Mouse (Mus musculus): Measurements from ENCODE around the gene Hmg20b. TPM values are rescaled to one million over a fixed set of nuclear protein-coding genes. Genes with fewer than 3 reads are reported as not detected.

Hmg20b gene
- total RNA-seq, 1 experiment: 43.5 TPM

DNA sequence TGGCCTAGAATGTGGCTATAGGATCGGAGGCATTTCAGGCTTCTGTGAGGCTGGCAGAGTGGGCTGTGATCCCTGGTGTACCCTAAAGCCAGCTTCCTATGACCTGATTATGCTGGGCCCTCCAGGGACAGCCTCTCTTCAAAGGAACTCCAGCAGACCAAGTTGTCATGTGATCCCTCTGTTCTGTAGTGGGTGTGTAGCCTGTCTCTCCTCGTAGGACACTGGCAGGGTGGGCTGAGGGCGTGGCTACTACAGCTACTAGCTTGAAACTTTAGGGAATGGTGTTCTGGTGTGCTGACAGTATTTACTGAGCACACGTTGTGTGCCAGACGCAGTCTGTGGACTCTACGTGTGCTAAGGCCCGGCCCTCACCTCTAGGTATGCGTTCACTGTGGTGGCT lies 10.4 kb upstream of the Hmg20b start:
- H3K4me1 ChIP-seq (ENCODE audit: control insufficient read depth in 2 of 2, insufficient read depth in 2 of 2, low read length in 2 of 2, poor library complexity in 1 of 2): peaks cover 8 to 54% of the 10 kb centered on the region in 2 experiments; a peak in 3 of 4 replicates
- H3K9me3 ChIP-seq (ENCODE audit: control insufficient read depth, insufficient read depth, low read depth, low read length): no peaks in the 10 kb centered on the region
- H3K36me3 ChIP-seq (ENCODE audit: control insufficient read depth, insufficient read depth, low read length, poor library complexity, severe bottlenecking): peaks cover 31% of the 10 kb centered on the region; the same call in 1 of the 2 replicates
- no peak overlapping the region for H3K27ac ChIP-seq (ENCODE audit: insufficient read depth, low read depth, low read length, poor library complexity, severe bottlenecking)
- no peak for DNase-seq (ENCODE audit: low read depth, low spot score)
- TF ChIP-seq HCFC1 (IDR thresholded peaks at IDR 0.05; ENCODE audit: borderline replicate concordance, insufficient read depth, low read length) (no peak), ZC3H11A (IDR thresholded peaks at IDR 0.05; ENCODE audit: borderline replicate concordance, low read depth, low read length) (no peak), ZNF384 (IDR thresholded peaks at IDR 0.05; ENCODE audit: low read depth, low read length) (no peak), MAFK (IDR thresholded peaks at IDR 0.05; ENCODE audit: insufficient read depth, low read depth, low read length) (no peak), CHD2 (IDR thresholded peaks at IDR 0.05; ENCODE audit: low read depth, low read length) (no peak)
- peak overlapping the region in 1 of 2 experiments; percentile 28; a peak in 2 of 4 replicates for H3K4me3 ChIP-seq (ENCODE audit: insufficient read depth in 1 of 2, low read depth in 1 of 2, low read length in 2 of 2, poor library complexity in 1 of 2, severe bottlenecking in 1 of 2)
- in situ Hi-C loops (cut with MboI; ENCODE audit: low sequenced_read_pairs in 2 of 2, unreplicated experiment in 2 of 2): no loop called here
- H3K9ac ChIP-seq (ENCODE audit: insufficient read depth, low read depth, low read length, poor library complexity, severe bottlenecking): no peak overlapping the region

GRCm38 (mm10) chr10:81358841-81359240 lies 8.6 kb upstream of the Hmg20b start:
- Histone ChIP-seq H3K36me3 (ENCODE audit: control insufficient read depth, insufficient read depth, low read length, poor library complexity, severe bottlenecking) (peaks cover 29% of the 10 kb centered on the region; the same call in 1 of the 2 replicates), H3K9ac (ENCODE audit: insufficient read depth, low read depth, low read length, poor library complexity, severe bottlenecking) (no peak overlapping the region; the same call in 1 of the 2 replicates), H3K9me3 (ENCODE audit: control insufficient read depth, insufficient read depth, low read depth, low read length) (no peaks in the 10 kb centered on the region), H3K27ac (ENCODE audit: insufficient read depth, low read depth, low read length, poor library complexity, severe bottlenecking) (no peak overlapping the region), H3K4me3 (ENCODE audit: insufficient read depth in 1 of 2, low read depth in 1 of 2, low read length in 2 of 2, poor library complexity in 1 of 2, severe bottlenecking in 1 of 2) (peak overlapping the region in 1 of 2 experiments; percentile 77; a peak in 1 of 4 replicates), H3K4me1 (ENCODE audit: control insufficient read depth in 2 of 2, insufficient read depth in 2 of 2, low read length in 2 of 2, poor library complexity in 1 of 2) (peaks cover 15 to 47% of the 10 kb centered on the region in 2 experiments; a peak in 3 of 4 replicates)
- TF ChIP-seq MAFK (IDR thresholded peaks at IDR 0.05; ENCODE audit: insufficient read depth, low read depth, low read length): no peak
- TF ChIP-seq HCFC1 (IDR thresholded peaks at IDR 0.05; ENCODE audit: borderline replicate concordance, insufficient read depth, low read length): no peak
- no peak for TF ChIP-seq ZNF384 (IDR thresholded peaks at IDR 0.05; ENCODE audit: low read depth, low read length)
- no peak for TF ChIP-seq CHD2 (IDR thresholded peaks at IDR 0.05; ENCODE audit: low read depth, low read length)
- TF ChIP-seq ZC3H11A (IDR thresholded peaks at IDR 0.05; ENCODE audit: borderline replicate concordance, low read depth, low read length): no peak
- no peak for DNase-seq (ENCODE audit: low read depth, low spot score)
- in situ Hi-C loops (cut with MboI; ENCODE audit: low sequenced_read_pairs in 2 of 2, unreplicated experiment in 2 of 2): no loop called here

- DNase-seq (ENCODE audit: low read depth, low spot score): no peak
- H3K9me3 ChIP-seq (ENCODE audit: control insufficient read depth, insufficient read depth, low read depth, low read length): no peaks in the 10 kb centered on the region
- in situ Hi-C loops (cut with MboI; ENCODE audit: low sequenced_read_pairs in 2 of 2, unreplicated experiment in 2 of 2): no loop called here
- H3K4me3 ChIP-seq (ENCODE audit: insufficient read depth in 1 of 2, low read depth in 1 of 2, low read length in 2 of 2, poor library complexity in 1 of 2, severe bottlenecking in 1 of 2): peak overlapping the region; percentile 77 to 79
- peaks cover 24% of the 10 kb centered on the region; the same call in 1 of the 2 replicates for H3K36me3 ChIP-seq (ENCODE audit: control insufficient read depth, insufficient read depth, low read length, poor library complexity, severe bottlenecking)
- H3K4me1 ChIP-seq (ENCODE audit: control insufficient read depth in 2 of 2, insufficient read depth in 2 of 2, low read length in 2 of 2, poor library complexity in 1 of 2): peaks cover 15 to 44% of the 10 kb centered on the region in 2 experiments; a peak in 3 of 4 replicates
- no peak overlapping the region for H3K27ac ChIP-seq (ENCODE audit: insufficient read depth, low read depth, low read length, poor library complexity, severe bottlenecking)
- peak overlapping the region; percentile 83; the same call in 1 of the 2 replicates for H3K9ac ChIP-seq (ENCODE audit: insufficient read depth, low read depth, low read length, poor library complexity, severe bottlenecking)
- TF ChIP-seq HCFC1 (IDR thresholded peaks at IDR 0.05; ENCODE audit: borderline replicate concordance, insufficient read depth, low read length) (no peak), ZNF384 (IDR thresholded peaks at IDR 0.05; ENCODE audit: low read depth, low read length) (no peak), MAFK (IDR thresholded peaks at IDR 0.05; ENCODE audit: insufficient read depth, low read depth, low read length) (no peak), CHD2 (IDR thresholded peaks at IDR 0.05; ENCODE audit: low read depth, low read length) (no peak), ZC3H11A (IDR thresholded peaks at IDR 0.05; ENCODE audit: borderline replicate concordance, low read depth, low read length) (no peak)
Measured at GRCm38 (mm10) chr10:81358209-81358608, 7.9 kb upstream of the Hmg20b start.

DNA sequence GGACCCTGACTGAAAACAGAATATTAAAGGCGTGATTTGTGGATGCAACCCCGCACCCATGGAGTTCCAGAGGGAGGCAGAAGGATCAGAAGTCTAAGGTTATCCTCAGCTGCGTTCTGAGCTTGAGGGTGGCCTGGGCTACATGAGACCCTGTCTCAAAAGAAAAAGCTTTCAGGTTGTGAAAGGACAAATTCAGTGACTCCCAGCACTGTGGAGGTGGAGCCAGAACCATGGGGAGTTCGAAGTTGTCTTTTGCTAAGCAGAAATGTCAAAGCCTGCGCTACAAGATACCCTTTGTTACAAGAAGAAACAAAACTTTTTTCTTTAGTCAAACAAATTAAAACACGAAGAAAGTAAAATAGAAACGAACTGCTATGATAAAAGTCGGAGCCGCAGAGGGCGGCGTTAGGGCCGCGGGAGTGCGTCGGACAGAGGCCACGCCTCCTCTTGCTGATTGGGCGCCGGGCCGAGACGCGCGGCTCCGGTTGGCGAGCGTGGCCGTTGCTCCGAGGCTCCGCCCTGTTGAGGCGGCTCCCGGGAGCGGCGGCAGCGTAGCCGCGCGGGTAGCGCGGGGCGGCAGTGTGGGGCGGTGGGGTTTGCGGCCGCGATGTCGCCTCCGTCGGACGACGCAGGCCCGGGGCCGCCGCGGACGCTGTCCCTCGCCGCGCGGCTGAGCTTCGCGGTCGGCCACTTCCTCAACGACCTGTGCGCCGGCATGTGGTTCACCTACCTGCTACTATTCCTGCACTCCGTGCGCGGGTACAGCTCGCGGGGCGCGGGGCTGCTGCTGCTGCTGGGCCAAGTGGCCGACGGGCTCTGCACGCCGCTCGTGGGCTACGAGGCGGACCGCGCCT lies 6.9 kb upstream of the Hmg20b start, which contains the start of gene Mfsd12:
Gene Mfsd12 (plus strand): TSS at position 501 of the 854 bp plus-strand sequence.
- DNase-seq (ENCODE audit: low read depth, low spot score): no peak
- Histone ChIP-seq H3K4me3 (ENCODE audit: insufficient read depth in 1 of 2, low read depth in 1 of 2, low read length in 2 of 2, poor library complexity in 1 of 2, severe bottlenecking in 1 of 2) (peak within 1 kb of the TSS; percentile 77 to 79), H3K9me3 (ENCODE audit: control insufficient read depth, insufficient read depth, low read depth, low read length) (no peaks in the 10 kb centered on the region), H3K4me1 (ENCODE audit: control insufficient read depth in 2 of 2, insufficient read depth in 2 of 2, low read length in 2 of 2, poor library complexity in 1 of 2) (peaks cover 15 to 41% of the 10 kb centered on the region in 2 experiments; a peak in 3 of 4 replicates), H3K27ac (ENCODE audit: insufficient read depth, low read depth, low read length, poor library complexity, severe bottlenecking) (peak within 1 kb of the TSS; percentile 36), H3K9ac (ENCODE audit: insufficient read depth, low read depth, low read length, poor library complexity, severe bottlenecking) (peak within 1 kb of the TSS; percentile 83), H3K36me3 (ENCODE audit: control insufficient read depth, insufficient read depth, low read length, poor library complexity, severe bottlenecking) (peaks cover 16% of the 10 kb centered on the region; the same call in 1 of the 2 replicates)
- in situ Hi-C loops (cut with MboI; ENCODE audit: low sequenced_read_pairs in 2 of 2, unreplicated experiment in 2 of 2): no loop called here
- no peak for TF ChIP-seq ZC3H11A (IDR thresholded peaks at IDR 0.05; ENCODE audit: borderline replicate concordance, low read depth, low read length)
- no peak for TF ChIP-seq HCFC1 (IDR thresholded peaks at IDR 0.05; ENCODE audit: borderline replicate concordance, insufficient read depth, low read length)
- no peak for TF ChIP-seq ZNF384 (IDR thresholded peaks at IDR 0.05; ENCODE audit: low read depth, low read length)
- TF ChIP-seq MAFK (IDR thresholded peaks at IDR 0.05; ENCODE audit: insufficient read depth, low read depth, low read length): no peak
- no peak for TF ChIP-seq CHD2 (IDR thresholded peaks at IDR 0.05; ENCODE audit: low read depth, low read length)
